Mouse (Mus musculus) heart, adult 2 months (tissue): ENCODE results near the gene Gnl2. TPM values are rescaled to one million over a fixed set of nuclear protein-coding genes. Genes with fewer than 3 reads are reported as not detected.
A peak's percentile ranks its signal among the peaks of the same experiment; 100 is the strongest.

Source experiments
- DNase-seq, 2 experiments: peaks; one replicate each; pipeline ENCODE4 v3.0.0; 2021
- H3K27ac ChIP-seq: fragments of 200-600 bp; 2 replicates; pipeline ENCODE4 v1.8.1; 2022
- H3K27me3 ChIP-seq: fragments of 200-500 bp; 2 replicates; pipeline ENCODE4 v1.6.1; 2012; ENCODE audit warnings: mild to moderate bottlenecking, low read length, inconsistent platforms, mixed read lengths; ENCODE audit not compliant: control insufficient read depth, insufficient read depth
- H3K36me3 ChIP-seq: fragments of 200-500 bp; 2 replicates; pipeline ENCODE4 v1.6.1; 2012; ENCODE audit warnings: low read length, inconsistent platforms; ENCODE audit not compliant: control insufficient read depth, insufficient read depth
- H3K4me1 ChIP-seq: fragments of 200-500 bp; 2 replicates; pipeline ENCODE4 v1.6.1; 2011; ENCODE audit warnings: low read length; ENCODE audit not compliant: control insufficient read depth, insufficient read depth
- H3K4me3 ChIP-seq: fragments of 200-600 bp; 2 replicates; pipeline ENCODE4 v1.8.1; 2022
- H3K79me2 ChIP-seq: fragments of 200-500 bp; replicated peaks from 2 replicates; pipeline ENCODE4 v1.6.1; 2012; ENCODE audit warnings: mild to moderate bottlenecking, inconsistent platforms, low read length, moderate library complexity, mixed read lengths; ENCODE audit not compliant: control insufficient read depth, insufficient read depth
- H3K9ac ChIP-seq: fragments of 200-500 bp; 2 replicates; pipeline ENCODE4 v1.6.1; 2012; ENCODE audit warnings: low read depth, mild to moderate bottlenecking, control low read depth, inconsistent platforms, low read length, mixed read lengths
- CTCF ChIP-seq: fragments of 200-600 bp; IDR thresholded peaks from 2 replicates; pipeline ENCODE4 v1.8.1; 2022; ENCODE audit warnings: antibody characterized with exemption, mild to moderate bottlenecking, moderate library complexity
- EP300 ChIP-seq: fragments of 200-500 bp; IDR thresholded peaks from 2 replicates; pipeline ENCODE4 v1.6.1; 2011; ENCODE audit warnings: low read depth, low read length, control low read depth; ENCODE audit not compliant: insufficient read depth
- POLR2A ChIP-seq: fragments of 200-500 bp; IDR thresholded peaks from 2 replicates; pipeline ENCODE4 v1.6.1; 2011; ENCODE audit warnings: mild to moderate bottlenecking, low read depth, low read length, control low read depth; ENCODE audit not compliant: insufficient read depth
- WGBS: fragments of 180-500 bp; shearing (Covaris S2); methylation state at CpG from one replicate; pipeline ENCODE4 v1.1.7; 2018; 5-methylcytosine and 5-hydroxymethylcytosine counted together
- intact Hi-C: fragments of 180-260 bp; cut with DNase I; formaldehyde crosslinking; loops from one replicate; pipeline ENCODE4 v1.15.1; 2025
- polyA plus RNA-seq: library from polyadenylated mRNA; depleted of rRNA; stranded (reverse); fragments of >200 nt; gene quantifications from 2 replicates; pipeline ENCODE4 v1.2.3, GENCODE M21; 2012
- total RNA-seq, 2 experiments: library from RNA; stranded (reverse); gene quantifications; 2 replicates each; pipeline ENCODE4 v1.2.3; 2021

Gnl2 gene
- total and polyA plus RNA-seq, 3 experiments, result 12.2 to 28.7 (median 27.7) TPM

DNA sequence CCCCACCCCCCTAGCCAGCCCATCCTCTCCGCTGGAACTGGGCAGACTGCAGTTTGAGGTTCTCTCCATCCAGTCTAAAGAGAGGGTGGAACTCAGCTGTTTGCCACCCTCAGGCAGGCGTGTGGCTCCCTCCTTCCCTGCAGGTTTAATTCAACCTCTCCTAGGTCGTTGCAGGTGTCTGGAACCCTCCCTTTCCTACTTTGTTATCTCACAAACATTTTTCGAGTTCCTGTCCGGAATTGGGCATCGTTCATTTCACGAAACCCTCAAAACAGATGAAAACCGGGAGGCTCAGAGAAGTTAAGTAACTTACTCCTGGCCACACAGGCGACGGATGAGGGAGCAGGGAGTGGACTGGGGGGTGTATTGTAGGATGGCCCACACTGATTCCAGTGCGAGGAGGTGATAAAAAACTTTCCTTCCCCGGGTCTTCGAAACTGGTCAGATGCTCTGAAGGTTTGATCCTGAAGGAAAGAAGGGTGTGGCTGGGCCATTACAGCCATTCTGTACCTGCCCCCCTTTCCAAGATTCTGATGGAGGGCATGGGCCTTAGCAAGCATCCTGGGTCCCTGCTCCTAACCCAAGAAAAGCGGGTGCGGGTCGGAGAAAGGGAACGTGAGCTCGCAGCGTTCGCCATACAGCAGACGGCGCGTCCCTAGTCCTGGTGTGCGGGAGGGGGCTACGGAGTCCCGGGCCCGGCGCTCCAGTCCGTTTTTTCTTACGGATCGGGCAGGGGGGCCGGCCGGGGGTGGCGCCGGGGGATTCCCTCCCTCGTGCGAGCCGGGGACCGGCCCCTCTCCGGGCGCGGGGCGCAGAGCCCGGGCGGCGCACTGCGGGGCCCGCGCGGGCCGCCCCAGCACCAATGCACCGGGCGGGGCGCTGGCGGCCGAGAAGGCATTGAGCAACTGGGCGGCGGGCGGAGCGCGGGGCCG, 30.4 kb upstream of the Gnl2 start, which contains the start of gene Rspo1:
Rspo1 (plus strand) TSS at position 760 of the 932 bp plus-strand sequence.
- Histone ChIP-seq H3K36me3 (no peaks in the 10 kb centered on the region), H3K9ac (peak within 1 kb of the TSS; percentile 41)

DNA sequence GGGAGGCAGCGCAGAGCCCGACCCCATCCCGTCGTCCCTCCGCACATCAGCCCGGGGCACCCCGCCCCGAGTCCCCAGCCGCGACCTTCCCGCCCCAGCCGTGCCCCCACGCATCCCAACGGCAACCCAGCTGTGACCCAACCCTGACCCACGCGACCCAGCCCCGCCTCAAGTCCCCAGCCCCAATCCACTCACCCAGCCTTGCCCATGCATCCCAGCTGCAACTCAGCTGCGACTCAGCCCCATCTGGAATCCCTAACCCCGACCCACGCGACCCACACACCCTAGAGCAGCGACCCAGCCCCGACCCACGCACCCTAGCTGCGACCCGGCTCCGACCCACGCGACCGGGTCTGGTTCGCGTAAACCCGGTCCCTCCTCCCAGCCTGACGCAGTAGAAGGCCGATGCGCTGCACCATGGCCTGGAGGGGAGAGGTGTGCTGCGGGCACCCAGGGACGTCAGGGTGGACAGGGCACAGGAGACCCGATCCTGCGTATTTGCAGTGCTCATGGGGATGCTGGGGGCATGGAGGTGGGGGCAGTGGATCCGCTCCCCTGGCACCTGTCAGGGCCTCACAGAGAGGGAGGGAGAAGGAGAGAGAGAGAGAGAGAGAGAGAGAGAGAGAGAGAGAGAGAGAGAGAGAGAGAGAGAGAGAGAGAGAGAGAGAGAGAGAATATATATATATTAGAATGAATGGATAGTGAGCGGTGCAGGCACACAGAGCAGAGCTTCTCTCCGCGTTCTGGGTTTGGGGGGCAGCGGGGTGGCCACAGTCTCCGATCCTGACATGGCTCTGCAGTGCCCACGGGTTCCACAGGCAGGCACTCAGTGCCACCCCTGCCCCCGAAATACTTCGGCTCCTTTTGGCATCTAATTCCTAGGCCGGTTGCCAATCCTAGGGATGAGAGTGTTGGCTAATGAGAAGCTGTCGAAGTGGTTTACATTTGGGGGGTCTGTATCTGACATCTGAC, 29.4 kb upstream of the Gnl2 start:
- Histone ChIP-seq H3K9ac (peak overlapping the region; percentile 41), H3K79me2 (no peaks in the 10 kb centered on the region), H3K4me1 (no peaks in the 10 kb centered on the region), H3K36me3 (no peaks in the 10 kb centered on the region), H3K27ac (no peak overlapping the region), H3K27me3 (peaks cover 24% of the 10 kb centered on the region), H3K4me3 (peak overlapping the region; percentile 22; the same call in 1 of the 2 replicates)
- intact Hi-C loops, result no loop called here
- 3% methylated on average over 51 of the region's 51 CpGs for WGBS
- no peak for DNase-seq
- TF ChIP-seq CTCF, result no peak
- TF ChIP-seq POLR2A, result no peak
- TF ChIP-seq EP300, result no peak

More for the DNA sequence above, 30.4 kb upstream of the Gnl2 start, which contains the start of gene Rspo1:
- Histone ChIP-seq H3K79me2 (no peaks in the 10 kb centered on the region), H3K27me3 (peaks cover 21% of the 10 kb centered on the region), H3K4me1 (no peaks in the 10 kb centered on the region), H3K4me3 (peak within 1 kb of the TSS; percentile 22; the same call in 1 of the 2 replicates), H3K27ac (no peak within 1 kb of the TSS)
- TF ChIP-seq EP300, result no peak
- no peak for TF ChIP-seq CTCF
- TF ChIP-seq POLR2A, result no peak
- intact Hi-C loops, result no loop called here
- whole genome bisulfite sequencing, result 2% methylated on average over 51 of the region's 62 CpGs
- DNase-seq, result peak; percentile 41 to 57

GRCm38 (mm10) chr4:124987711-124988097, 28.7 kb upstream of the Gnl2 start:
- Histone ChIP-seq H3K4me3 (no peak overlapping the region), H3K9ac (no peak overlapping the region), H3K27ac (no peak overlapping the region), H3K36me3 (no peaks in the 10 kb centered on the region), H3K4me1 (no peaks in the 10 kb centered on the region), H3K79me2 (no peaks in the 10 kb centered on the region), H3K27me3 (peaks cover 24% of the 10 kb centered on the region)
- 13% methylated on average over 10 of the region's 10 CpGs for WGBS
- TF ChIP-seq EP300 (no peak), POLR2A (no peak), CTCF (no peak)
- intact Hi-C loops, result no loop called here
- DNase-seq, result no peak

DNA sequence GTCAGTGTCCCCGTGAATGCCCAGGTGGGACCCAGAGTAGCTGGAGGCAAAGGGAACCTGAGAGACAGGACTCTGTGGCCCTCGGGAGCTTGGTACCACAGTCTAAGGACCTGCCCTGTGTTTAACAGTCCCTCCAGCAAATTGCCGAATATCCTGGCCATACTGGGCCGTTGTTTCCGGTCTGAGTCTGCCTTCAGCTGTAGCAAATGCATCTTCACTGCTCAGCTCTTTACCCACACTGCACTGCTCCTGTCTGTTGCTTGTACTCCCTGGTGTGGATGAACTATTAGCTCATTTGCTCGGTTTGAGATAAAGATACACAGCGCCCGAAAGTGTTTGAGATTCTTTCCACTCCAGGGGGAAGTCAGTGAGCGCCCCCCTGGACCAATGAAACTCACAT, 28.0 kb upstream of the Gnl2 start:
- TF ChIP-seq POLR2A, result no peak
- no peak for TF ChIP-seq CTCF
- H3K9ac ChIP-seq, result no peak overlapping the region
- no peaks in the 10 kb centered on the region for H3K4me1 ChIP-seq
- no peaks in the 10 kb centered on the region for H3K36me3 ChIP-seq
- H3K27me3 ChIP-seq, result peaks cover 22% of the 10 kb centered on the region
- intact Hi-C loops, result no loop called here
- no peak for DNase-seq
- no peaks in the 10 kb centered on the region for H3K79me2 ChIP-seq
- WGBS, result 14% methylated on average over 9 of the region's 9 CpGs
- H3K27ac ChIP-seq, result no peak overlapping the region
- no peak overlapping the region for H3K4me3 ChIP-seq

- H3K79me2 ChIP-seq, result no peaks in the 10 kb centered on the region
- TF ChIP-seq CTCF (no peak), POLR2A (no peak), EP300 (no peak)
- WGBS, result 7% methylated on average over 20 of the region's 20 CpGs
- no peak overlapping the region for H3K27ac ChIP-seq
- H3K9ac ChIP-seq, result no peak overlapping the region
- H3K4me1 ChIP-seq, result no peaks in the 10 kb centered on the region
- no peak overlapping the region for H3K4me3 ChIP-seq
- DNase-seq, result no peak
- H3K27me3 ChIP-seq, result peaks cover 19% of the 10 kb centered on the region
- H3K36me3 ChIP-seq, result no peaks in the 10 kb centered on the region
- intact Hi-C loops, result no loop called here
Measured at GRCm38 (mm10) chr4:124989787-124990253, 26.6 kb upstream of the Gnl2 start.
